Mouse (Mus musculus): ENCODE data around the gene Msi2. TPM values are rescaled to one million over a fixed set of nuclear protein-coding genes. Genes with fewer than 3 reads are reported as not detected.

The Msi2 gene
- total RNA-seq, 2 experiments from 2014 or later = 186 to 195 TPM

DNA sequence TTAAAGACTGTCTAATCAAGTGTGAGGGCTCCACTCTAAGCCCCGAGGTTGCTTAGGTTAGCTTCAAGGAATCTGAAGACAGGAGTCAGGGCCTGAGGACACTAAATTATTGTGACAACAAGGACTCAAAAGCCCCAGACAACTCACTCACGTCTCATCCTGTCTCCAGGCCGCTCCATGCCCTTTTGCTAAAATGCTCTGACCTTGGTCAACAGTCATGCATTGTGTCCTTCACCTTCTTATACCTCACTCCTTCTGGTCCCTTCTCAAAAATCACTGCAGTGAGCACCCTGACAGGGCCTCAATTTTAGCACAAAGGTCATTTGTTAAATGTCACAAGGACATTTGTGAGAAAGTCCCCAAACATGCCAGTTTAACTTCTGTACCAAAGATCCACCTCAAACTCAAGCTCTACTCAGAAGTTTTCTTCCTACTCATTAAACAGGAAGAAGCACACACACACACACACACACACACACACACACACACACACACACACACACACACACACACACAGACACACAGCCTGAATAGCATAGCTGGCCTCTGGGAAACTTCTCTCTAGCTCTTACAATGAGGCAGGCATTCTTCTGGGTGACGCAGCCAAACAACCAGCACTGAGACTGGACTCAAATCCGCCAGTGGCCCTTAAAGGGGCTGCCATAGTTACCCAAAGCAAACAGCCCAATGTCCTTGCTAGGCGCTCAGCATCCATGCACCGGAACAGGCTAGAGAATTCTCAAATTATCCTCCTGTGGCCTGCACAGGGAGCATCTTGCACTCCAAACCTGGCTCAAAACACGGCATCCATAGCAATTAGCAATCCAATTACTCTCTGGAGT lies 178.5 kb downstream of the Msi2 start:
- no peak for DNase-seq

DNA sequence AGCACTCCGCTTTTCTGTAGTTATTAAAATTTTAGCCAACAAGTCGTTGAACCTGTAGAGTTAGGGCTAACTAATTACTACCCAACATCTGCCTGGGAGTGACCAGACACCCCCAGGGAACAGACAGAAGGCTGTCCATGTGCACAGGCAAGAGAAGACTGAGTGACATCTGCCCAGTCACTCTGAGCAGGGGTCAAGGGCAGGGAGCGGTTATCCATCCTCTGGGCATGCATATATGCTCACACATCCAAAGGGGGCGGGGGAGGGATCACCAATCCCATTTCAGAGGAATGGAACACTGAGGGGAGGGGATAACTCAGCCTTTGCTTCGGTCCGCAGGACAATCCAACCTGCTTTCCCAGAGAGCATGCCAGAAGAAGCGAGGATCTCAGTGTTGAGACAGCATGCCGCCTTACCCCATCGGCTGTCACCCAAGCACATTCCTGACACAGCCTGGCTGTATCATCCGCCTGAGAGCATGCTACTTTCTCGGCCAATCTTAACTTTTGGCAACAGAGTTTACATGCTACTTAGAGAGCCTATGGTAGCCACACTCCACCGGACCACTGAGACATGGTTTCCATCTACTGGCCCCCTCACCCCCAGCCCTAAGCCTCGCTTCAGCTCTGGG lies 179.5 kb downstream of the Msi2 start:
- no peak for DNase-seq

DNA sequence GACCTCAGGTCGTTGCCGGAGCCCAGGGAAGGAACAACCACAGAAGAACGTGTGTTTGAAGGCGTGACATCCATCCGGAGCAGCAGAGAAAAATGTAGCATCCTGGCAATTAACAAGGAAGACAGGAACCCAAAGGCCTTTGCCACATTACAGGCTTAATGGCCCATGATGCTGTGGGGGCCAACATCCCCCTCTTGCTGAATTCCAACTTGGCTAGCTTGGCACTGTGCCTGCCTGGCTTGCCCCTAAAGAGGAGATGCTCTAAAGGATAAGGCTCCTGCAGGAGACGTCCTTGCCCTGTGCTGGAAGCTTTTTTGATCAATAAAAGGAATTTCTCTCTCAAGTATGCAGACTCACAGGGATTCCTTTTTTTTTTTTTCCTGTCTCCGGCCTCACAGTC lies 181.0 kb downstream of the Msi2 start:
- DNase-seq = no peak

DNA sequence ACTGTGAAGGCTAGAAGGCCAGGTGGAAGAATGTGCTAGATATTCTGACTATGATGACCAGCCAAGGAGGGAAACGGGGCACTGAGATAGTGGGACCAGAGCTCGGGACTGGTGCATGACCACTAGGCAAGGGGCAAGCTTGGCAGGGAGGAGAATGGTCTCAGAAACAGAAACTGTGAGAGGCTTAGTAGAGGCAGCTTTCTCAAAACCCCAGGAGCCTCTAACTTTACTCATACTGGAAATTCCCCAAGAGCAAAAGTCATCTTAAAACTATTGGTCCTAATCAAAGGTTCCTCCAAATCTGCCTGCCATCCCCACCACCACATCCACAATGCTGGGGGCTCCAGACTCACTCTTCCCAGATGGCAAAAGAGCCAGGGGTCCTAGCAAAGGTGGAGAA lies 181.5 kb downstream of the Msi2 start:
- DNase-seq = no peak

DNA sequence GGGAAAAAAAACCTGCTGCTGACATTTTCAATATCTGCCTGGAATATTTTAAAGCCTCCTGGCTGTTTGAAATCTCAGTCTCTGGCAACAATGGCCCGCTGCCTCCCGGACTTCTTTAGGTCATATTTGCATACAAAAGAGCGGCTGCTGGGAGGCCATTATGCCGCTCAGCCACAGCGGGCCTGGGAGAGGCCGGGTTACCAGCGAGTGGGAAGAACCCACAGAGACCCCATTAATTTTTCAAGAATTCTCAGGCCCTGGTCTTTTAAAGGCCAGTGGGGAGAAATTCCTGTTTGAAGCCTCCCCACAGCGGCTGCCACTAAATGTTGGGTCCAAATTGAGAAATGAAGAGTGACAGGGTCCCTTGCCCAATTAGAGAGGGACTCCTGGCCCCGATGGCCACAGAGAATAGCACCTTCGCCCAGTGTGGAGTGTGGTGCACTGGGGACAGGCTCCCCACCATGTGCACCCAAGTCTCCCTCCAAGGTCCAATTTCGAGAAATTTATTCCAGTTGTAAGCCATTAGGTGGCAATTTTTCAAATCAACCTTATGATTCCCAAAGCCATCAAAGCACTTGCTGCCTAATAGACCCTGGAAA lies 183.9 kb downstream of the Msi2 start:
- no peak for DNase-seq

DNA sequence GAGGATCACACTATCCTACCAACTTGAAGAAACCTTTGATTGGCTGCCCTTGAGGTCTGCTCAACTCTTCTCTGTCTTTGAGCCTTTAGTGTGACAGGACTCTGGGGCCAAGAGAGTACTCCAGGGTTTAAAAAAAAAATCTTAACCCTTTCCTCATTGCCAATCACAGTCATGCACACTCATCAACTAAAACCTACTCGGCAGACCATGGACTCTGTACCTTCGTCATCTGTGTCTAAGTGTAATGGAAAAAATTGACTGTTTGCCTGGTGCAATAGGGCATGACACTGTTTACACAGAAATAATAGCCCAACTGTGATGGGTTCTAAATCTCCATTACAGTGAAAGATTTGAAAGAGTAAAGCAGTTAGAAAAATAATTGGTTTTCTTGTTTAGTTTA lies 186.3 kb downstream of the Msi2 start:
- no peak for DNase-seq

DNA sequence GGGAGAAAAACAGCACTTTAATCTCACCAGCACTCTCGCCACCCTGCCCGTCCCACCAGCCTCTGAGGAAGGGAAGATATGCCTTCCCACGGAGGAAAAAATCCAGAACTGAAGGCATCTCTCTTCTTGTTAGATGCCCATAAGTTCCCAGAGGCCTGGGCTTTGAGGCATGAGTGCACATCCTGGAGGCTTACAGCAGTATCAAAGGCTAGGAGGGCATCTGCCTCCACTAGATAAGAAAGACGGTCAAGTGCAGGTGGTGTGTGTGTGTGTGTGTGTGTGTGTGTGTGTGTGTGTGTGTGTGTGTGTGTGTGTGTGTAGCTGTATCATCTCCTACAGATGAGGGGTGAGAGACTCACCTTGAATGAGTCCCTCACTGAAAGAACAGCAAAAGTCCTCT lies 188.3 kb downstream of the Msi2 start:
- DNase-seq = no peak

DNA sequence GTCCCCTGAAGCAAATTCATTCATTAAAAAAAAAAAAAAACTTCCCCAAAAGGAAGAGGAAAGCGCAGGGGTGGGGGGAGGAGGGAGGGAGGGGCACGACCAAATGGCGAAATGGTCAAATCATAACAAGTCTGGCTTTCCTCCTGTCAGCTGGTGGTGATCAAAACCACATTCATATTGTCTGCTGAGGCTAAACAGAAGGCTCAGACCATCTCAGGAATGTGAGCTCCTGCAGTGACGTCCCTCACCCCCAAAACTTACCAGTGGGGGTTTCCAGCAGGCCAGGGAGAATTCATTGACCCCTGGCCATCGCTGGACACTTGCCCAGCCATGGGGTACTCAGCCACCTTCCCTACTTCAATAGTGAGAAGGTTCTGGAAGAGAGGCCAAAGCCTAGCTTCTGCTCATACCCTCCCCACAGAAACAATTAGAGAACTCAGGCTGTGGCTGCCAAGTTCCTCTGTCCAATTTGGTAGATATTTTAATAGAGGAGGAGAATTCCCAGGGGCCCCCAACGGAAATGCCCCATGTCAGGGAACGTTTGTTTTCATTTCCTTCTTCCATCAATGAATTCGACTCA lies 189.7 kb downstream of the Msi2 start:
- DNase-seq = no peak

DNA sequence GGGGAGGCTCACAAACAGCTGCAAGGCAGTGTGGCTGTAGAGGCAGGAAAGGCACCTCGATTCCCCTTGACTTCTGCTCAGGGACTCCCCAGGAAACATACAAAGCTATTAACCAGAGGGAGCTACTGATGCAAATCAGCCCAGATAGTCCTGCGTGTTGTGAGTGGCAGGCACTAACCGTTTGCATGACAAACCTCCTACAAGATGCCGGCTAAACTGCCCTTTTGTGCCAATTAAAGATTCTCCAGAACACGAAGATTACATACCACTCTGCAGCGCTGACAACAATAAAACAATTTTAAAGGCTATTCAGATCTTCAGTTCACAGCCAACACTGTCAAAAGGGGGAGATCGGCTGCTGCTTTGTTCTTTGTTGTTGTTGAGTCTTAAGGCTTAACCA lies 191.6 kb downstream of the Msi2 start:
- no peak for DNase-seq

DNA sequence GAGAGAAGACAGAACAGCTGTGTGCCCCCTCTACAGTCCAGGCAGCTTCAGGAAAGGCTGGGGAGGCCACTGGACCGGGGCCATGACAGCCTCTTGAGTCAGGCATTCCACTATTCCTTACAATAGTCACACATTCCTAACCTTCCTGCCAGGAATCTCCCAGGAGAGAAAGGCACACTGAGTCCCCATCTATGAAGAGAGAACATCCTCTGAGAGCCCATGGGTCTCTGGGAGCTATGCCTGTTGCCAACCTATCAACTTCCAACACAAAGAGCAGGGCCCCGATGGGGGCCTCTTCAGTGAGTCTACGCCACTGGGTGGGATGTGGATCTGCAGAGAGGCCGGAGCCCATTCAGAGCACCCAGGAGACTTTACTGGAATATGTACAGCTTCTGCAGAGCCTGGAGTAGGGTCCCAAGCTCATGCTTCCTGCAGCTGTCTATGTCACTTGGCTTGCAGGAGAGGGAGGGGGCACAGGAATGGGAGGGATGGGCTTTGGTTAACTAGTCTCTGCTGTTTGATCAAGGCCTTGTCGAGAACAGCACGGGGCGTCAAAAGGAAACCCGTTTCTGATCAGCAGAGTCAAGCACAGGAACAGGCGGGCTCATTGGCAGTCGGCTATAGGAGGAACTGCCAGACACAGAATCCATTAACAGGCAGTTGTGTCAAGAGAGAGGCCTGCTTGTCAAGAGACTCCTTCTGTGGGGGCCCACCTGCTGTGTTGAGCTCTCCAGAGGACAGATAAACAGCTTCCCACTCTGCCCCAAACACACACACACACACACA lies 193.3 kb downstream of the Msi2 start:
- peak; percentile 55 for DNase-seq

DNA sequence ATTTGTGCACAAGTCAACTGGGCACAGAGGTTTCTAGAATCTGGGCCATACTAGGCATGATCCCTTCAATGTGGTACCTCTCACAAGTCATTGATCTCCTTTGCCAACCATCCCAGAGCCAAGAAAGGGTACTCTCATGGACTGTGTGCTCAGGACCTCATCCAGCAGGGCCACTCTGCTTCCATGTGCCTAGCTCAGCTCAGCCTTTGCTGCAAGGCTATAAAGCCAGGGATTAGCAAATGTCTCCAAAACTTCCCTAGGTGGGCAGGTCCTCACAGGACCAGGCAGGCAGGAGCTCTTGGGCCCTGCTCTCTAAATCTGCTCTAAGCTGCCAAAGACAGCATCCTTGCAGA lies 193.9 kb downstream of the Msi2 start:
- no peak for DNase-seq

DNA sequence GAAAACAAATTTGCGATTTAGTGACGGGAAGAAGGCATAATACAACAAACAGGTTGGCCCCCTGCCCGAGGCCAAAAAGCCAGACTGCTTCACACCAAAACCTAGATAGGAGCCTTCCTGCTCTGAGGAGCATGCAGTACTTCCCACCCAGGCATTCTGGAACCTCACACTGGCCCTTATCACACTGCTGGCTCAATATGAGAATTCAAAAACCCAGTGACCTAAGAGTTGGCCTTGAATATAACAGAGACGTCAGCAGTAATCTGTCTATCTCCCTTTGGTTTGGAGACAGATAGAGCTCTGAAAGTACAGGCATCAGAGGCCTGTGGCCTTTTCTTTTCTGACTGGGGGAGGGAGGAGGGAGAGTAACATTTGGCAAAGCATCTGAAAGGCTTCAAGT lies 194.4 kb downstream of the Msi2 start:
- no peak for DNase-seq

DNA sequence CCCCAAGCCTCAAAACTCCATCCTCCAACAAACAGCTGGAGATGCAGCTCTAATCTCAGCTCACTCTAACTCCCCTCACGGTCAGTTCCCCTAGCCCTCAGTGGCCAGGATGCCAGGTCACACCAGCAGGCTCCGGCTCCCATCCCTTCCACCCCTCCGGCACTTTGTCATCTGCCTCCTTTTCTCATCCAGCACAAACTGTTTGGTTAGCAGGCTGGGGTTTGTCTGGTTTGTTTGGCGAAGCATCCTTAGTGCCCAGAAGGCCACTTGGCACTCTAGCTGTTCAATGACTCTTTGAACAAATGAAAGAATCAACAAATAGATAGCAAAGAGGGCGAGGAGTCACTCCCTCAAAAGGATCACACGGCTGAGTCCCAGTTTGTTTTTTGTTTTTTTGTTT lies 194.8 kb downstream of the Msi2 start:
- no peak for DNase-seq

DNA sequence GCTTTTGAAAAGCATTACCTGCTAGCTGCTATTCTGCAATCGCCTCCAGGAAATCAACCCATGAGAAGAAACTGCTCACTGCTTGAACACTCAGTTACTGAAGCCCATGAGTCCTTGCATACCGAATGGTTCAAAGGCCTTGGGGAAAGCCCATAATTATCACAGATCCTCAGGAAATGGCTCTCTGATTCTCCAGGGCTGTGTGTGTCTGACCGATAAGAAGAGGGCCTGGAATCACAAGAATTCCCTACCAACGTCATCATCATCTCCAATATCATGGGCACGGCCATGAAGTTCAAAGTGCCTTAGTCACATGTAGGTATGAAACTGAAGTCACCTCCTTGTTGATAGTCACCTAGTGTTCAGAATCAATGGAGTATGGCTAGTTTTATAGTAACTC lies 196.2 kb downstream of the Msi2 start:
- no peak for DNase-seq

DNA sequence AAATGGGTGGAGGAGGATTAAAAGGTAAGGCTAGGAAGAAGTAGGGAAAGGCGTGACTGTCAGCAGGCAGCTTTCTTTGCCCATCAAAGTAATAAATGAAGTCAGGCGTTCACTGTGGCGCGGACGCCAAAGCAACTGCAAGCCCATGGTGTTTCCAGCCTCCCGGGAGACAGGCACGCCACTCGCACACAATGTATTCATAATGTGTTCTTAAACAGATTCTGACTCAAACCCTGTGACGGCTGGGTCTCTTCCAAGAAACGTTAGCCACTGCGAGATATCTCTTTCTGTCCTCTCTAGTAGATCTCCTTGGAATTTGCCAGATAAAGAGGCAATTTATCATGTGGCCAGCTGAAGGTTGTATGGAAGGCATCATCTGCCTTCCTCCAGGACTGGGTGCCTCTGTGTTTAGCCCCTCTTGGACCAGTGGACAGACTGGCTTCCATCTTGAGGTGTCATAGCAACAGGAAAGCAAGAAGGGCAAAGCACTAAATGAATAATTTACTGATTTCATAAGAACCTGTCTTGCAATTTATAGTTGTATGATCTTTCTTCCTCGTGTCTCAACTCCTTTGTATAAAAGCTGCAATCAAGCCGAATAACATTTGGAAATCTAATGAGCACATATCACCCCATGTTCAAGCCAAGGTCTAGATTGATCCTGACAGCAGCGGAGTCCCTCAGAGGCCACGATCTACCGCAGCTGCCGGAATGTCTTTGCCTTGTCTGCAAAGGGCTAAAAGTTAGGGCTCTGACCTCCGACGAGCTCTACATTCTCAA lies 197.2 kb downstream of the Msi2 start:
- no peak for DNase-seq

DNA sequence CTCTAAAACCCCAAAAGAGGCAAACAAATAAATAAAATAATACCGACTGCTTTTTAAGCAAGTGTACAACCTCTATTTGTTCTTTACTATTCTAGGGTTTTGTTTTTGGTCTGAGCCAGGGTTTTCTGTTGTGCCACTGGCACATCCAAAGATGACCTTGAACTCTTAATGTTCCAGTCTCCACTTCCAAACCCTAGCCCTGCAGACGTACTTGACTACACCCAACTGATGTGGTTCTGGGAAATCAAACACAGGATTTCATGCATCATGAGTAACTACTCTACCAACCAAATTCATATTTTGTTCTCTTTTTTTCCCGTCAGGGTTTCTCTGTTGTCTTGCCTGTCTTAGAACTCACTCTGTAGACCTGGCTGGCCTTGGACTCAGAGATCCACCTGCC lies 200.0 kb downstream of the Msi2 start:
- no peak for DNase-seq

DNA sequence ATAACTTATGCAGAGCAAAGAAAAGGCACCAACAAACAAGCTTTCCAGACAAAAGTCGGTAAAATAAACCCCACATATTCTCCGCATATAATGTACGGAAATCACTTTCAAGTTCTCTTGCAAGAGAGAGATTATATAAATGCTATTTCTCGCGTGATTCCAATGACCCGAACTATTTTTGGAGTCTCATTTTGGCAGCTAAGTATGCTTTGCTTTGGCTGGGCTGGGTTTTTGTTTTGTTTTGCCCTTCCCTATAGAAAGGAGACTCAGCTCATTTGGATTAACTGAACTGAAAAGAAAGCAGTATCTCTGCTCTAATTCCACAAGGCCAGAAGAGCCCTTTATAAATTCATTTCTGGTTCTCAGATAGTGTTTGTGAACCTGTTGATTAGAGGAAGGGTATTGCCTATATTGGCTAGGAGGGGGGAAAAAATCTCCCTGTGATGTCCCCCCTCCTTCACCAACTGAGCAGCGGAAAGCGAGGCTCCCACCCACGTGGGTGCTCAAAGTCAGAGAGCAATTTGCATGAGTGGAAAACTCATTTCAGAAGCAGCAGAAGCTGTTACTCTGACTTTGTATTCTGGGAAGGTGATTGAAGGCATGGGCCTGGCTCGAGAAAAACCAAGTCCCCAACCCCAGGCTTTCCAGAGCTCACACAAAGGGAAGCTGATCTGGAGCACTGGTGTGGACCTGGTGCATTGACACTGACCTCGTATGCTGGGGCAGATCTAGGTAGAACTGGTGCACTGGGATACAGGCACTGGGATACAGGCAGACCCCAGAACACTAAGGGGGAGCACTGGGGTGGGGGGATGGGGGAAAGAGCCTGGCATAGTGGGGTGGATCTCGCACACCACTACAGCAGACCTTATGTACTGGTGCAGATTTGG lies 201.5 kb downstream of the Msi2 start:
- DNase-seq = no peak

DNA sequence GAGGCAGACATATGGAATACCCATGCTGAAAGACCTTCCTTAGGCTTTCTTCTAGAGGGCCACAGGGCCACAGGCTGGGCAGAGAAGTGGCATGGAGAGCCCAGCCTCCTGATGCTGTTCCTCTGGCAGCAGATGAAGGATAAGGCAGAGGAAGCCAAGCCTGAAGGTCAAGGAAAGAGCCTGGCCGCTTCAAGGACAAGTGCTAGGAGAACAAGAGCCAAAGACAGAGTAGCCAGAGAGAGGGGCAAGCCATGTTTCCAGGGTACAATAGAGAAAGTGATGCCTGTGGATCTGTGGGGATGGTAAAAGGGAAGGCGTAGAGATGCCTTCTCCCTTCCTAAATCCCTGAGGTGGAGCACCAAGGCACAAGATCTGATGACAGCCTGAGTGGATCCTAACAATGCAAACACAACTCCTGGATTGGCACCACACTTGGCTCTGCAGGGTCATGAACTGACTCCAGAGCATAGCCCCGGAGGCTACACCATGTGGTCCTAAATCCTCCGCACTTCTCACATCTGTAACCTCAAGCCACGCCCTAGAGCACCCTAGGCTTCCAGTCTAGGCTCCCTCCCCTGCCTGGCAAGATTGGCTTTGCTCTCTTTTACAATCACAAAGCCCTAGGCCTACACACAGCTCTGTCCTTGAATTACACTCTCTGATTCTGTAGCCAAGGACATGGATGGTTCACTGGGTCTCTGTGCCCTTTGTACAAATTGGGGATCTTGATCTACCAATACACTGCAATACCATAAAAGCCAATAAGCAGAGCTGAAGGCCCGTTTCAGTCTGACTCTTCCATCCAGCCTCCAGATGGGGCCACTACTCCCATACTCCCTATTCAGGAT lies 202.4 kb downstream of the Msi2 start:
- no peak for DNase-seq

DNA sequence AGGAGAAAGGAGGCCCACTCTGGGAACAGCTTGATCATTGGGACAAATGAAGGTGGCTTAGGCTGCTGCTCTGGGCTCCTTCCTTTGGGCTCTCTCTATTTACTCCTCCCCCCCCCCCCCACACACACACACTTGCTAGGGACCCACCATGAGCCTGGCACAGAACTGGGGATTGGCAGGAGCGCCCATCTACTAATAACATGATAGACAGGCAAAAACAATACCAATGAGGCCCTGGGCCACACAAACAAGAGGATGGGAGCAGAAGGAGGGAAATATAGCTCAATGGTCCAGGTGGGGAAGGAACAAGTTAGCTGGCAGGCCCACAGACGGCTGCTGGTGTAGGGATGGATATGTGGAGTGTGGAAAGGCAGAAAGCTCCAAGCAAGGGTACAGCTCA lies 203.0 kb downstream of the Msi2 start:
- DNase-seq = no peak
